ENCODE assay signal across 8 mouse cellular contexts in genomic region chr7:84605704-84606292, GRCm38 (mm10). TPM values are rescaled to one million over a fixed set of nuclear protein-coding genes. Genes with fewer than 3 reads are reported as not detected.
A peak's percentile ranks its signal among the peaks of the same experiment; 100 is the strongest.
DNase-seq lines count a peak whose midpoint lies in the region; ATAC-seq lines count a peak whose summit lies in the region.

No protein-coding gene starts in this region.

- DNase-seq in adrenal gland, adult 18-20 months (ENCODE audit: low spot score in 2 of 2) = peak; percentile 79 to 82
- DNase-seq in embryo, embryonic 11.5 days (ENCODE audit: low read depth, low spot score) = peak; percentile 7
- peak; percentile 48 to 72 for DNase-seq in gastrocnemius, postnatal 4 days (ENCODE audit: low spot score in 2 of 2)
- peak; percentile 50 to 75 for DNase-seq in left cerebral cortex, postnatal 14 days (ENCODE audit: low spot score in 2 of 2)
- DNase-seq in right cerebral cortex, postnatal 36 days (ENCODE audit: low spot score in 2 of 2) = peak; percentile 71
- DNase-seq in urinary bladder, postnatal 4 days (ENCODE audit: low spot score in 2 of 2) = peak; percentile 78 to 84

- H3K4me3 ChIP-seq in intestine, embryonic 16.5 days (ENCODE audit: low read length) = peak overlapping the region; percentile 67

- H3K4me2 ChIP-seq in intestine, embryonic 16.5 days (ENCODE audit: low read depth, low read length) = peak overlapping the region; percentile 96

- ATAC-seq in intestine, embryonic 16.5 days = peak; percentile 92
- ATAC-seq in megakaryocyte progenitor cell, adult 5-6 weeks (replicated peaks; ENCODE audit: poor library complexity) = peak; percentile 74

- intact Hi-C loops in left cerebral cortex, postnatal 14 days (cut with DNase I) = no loop called here

- H3K4me1 ChIP-seq in intestine, embryonic 16.5 days (ENCODE audit: control insufficient read depth, insufficient read depth, low read length) = 0 out of 2 replicates have a peak, but pooled peaks cover 7% of the 10 kb centered on the region

- no peak overlapping the region for H3K27ac ChIP-seq in intestine, embryonic 16.5 days (ENCODE audit: low read length)

- H3K9me3 ChIP-seq in intestine, embryonic 16.5 days (ENCODE audit: control insufficient read depth, low read length) = no peaks in the 10 kb centered on the region

- no peaks in the 10 kb centered on the region for H3K36me3 ChIP-seq in intestine, embryonic 16.5 days (ENCODE audit: control insufficient read depth, insufficient read depth, low read length)

- H3K27me3 ChIP-seq in intestine, embryonic 16.5 days (replicated peaks; ENCODE audit: control insufficient read depth, insufficient read depth, low read length) = no peaks in the 10 kb centered on the region

- H3K9ac ChIP-seq in intestine, embryonic 16.5 days (ENCODE audit: low read depth, low read length) = peak overlapping the region; percentile 62

- WGBS in intestine, embryonic 16.5 days = 1% methylated on average over 35 of the region's 36 CpGs

RNA-seq across cellular contexts. Expression of gene Fah, which starts 0.7 kb away (rescaled TPM):
- 10 to 100 TPM; 59.6 to 77.1 TPM for total RNA-seq in adrenal gland, adult 18-20 months (2021)
- 1 to 10 TPM; 5.3 to 5.9 TPM for total RNA-seq in gastrocnemius, postnatal 4 days (2021)
- 17.3 and 17.7 TPM in 2 replicates for polyA plus RNA-seq in intestine, embryonic 16.5 days (2015; fragmentation: Nextera tagmentation; extraction: Ambion mirVana)
- 10 to 100 TPM; 13.1 to 13.6 TPM for total RNA-seq in left cerebral cortex, postnatal 14 days (2021)
- 0.86 TPM in 1 of 2 replicates, not detected in the other for total RNA-seq in megakaryocyte progenitor cell, adult 5-6 weeks (2015)
- 3.0 TPM in 1 of 2 replicates, not detected in the other for total RNA-seq in megakaryocyte progenitor cell, adult 5-6 weeks (2017)

Comparison
In these comparisons a context has a peak if more than half of its experiments do, and no peak if none do; other contexts are left out.
1. DNase-seq: peak in every context shown above with its lines; median percentile 81 in urinary bladder, postnatal 4 days; 80 in adrenal gland, adult 18-20 months; 71 in right cerebral cortex, postnatal 36 days; 62 in left cerebral cortex, postnatal 14 days; 60 in gastrocnemius, postnatal 4 days; 7 in embryo, embryonic 11.5 days.
2. RNA of gene Fah, which starts 0.7 kb away (total RNA-seq): 59.6 to 77.1 TPM in adrenal gland, adult 18-20 months; 13.1 to 13.6 TPM in left cerebral cortex, postnatal 14 days, 5.3 to 5.9 TPM in gastrocnemius, postnatal 4 days and 0.86 to 3.0 TPM in megakaryocyte progenitor cell, adult 5-6 weeks; every median in the first group is over 4 times any median in the second.